ENCODE assay signal across 10 mouse cellular contexts in the genomic region with DNA sequence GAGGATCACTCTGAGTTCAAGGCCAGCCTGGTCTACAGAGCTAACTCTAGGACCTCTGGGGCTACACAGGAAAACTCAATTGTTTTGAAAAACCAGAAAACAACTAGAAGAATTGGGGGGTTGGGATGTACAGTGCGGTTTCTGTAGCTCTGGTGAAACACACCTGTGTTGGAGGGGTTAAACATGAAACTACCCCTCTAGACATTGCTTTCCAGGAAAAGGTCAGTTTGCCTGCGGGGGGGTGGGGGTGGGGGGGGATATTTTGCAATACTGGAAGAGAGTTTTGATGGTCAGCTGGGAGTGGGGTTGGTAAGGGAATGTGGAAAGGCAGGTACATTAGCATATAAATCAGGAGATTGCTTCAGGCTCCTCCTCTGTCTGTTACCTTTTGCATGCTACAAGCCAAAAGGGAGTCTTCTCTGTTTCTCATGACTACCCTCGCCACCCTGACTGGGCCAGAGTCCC. TPM values are rescaled to one million over a fixed set of nuclear protein-coding genes. Genes with fewer than 3 reads are reported as not detected.
A peak's percentile ranks its signal among the peaks of the same experiment; 100 is the strongest.
DNase-seq lines count a peak whose midpoint lies in the region; ATAC-seq and TF ChIP-seq lines count a peak whose summit lies in the region.
"Had no signal": no experiment of that assay in that cellular context is flagged by ENCODE, and none has a peak within 500 bp of the region (broad histone marks: within the 10 kb centered on the region; RNA-seq: fewer than 3 reads in every experiment).

No protein-coding gene starts in this region.

- no peaks in the 10 kb centered on the region for H3K36me3 ChIP-seq in heart, adult 2 months (ENCODE audit: control insufficient read depth, insufficient read depth, low read length)
- H3K36me3 ChIP-seq in CH12.LX (replicated peaks in 1 of 2; ENCODE audit: control insufficient read depth in 1 of 2, insufficient read depth in 1 of 2, low read length in 1 of 2) = peaks cover 0 to 11% of the 10 kb centered on the region in 2 experiments
- H3K36me3 ChIP-seq in forebrain, embryonic 13.5 days (ENCODE audit: poor library complexity, severe bottlenecking) = no peaks in the 10 kb centered on the region
- H3K36me3 ChIP-seq in liver, embryonic 14.5 days (replicated peaks; ENCODE audit: control insufficient read depth, insufficient read depth, low read depth) = no peaks in the 10 kb centered on the region

- H3K4me3 ChIP-seq in heart, adult 2 months = peak overlapping the region; percentile 47; the same call in 1 of the 2 replicates
- peak overlapping the region in 1 of 3 experiments; percentile 37 for H3K4me3 ChIP-seq in CH12.LX (replicated peaks in 1 of 3; ENCODE audit: low read depth in 2 of 3, low read length in 2 of 3, poor library complexity in 1 of 3)
- no peak overlapping the region for H3K4me3 ChIP-seq in forebrain, embryonic 13.5 days
- H3K4me3 ChIP-seq in liver, embryonic 14.5 days (ENCODE audit: insufficient read depth in 1 of 2, low read depth in 2 of 2, low read length in 2 of 2) = peak overlapping the region in 1 of 2 experiments; percentile 40; a peak in 1 of 4 replicates

- dilution Hi-C loops in CH12.LX (cut with MboI; ENCODE audit: extremely low pct_ligation_motif_present, extremely low pct_unique_long_range_greater_than_20kb, low sequenced_read_pairs) = no loop called here

- no peak for TF ChIP-seq RAD21 in CH12.LX (IDR thresholded peaks at IDR 0.05; ENCODE audit: low read depth, low read length)

- TF ChIP-seq POLR2A in heart, adult 2 months (IDR thresholded peaks at IDR 0.05; ENCODE audit: insufficient read depth, low read depth, low read length) = no peak
- TF ChIP-seq POLR2A in CH12.LX (IDR thresholded peaks at IDR 0.05; ENCODE audit: low read depth, low read length) = no peak

- H3K4me2 ChIP-seq in CH12.LX (ENCODE audit: insufficient read depth, low read depth, poor library complexity, severe bottlenecking) = peak overlapping the region; percentile 92
- peak overlapping the region; percentile 48 for H3K4me2 ChIP-seq in forebrain, embryonic 13.5 days
- peak overlapping the region; percentile 83 for H3K4me2 ChIP-seq in liver, embryonic 14.5 days (ENCODE audit: low read depth)

- TF ChIP-seq EP300 in heart, adult 2 months (IDR thresholded peaks at IDR 0.05; ENCODE audit: insufficient read depth, low read depth, low read length) = no peak
- no peak for TF ChIP-seq EP300 in CH12.LX (IDR thresholded peaks at IDR 0.05; ENCODE audit: low read length)
- TF ChIP-seq EP300 in liver, embryonic 14.5 days (IDR thresholded peaks at IDR 0.05; ENCODE audit: low read depth) = no peak

- TF ChIP-seq CTCF in heart, adult 2 months (IDR thresholded peaks at IDR 0.05) = no peak
- TF ChIP-seq CTCF in CH12.LX (conservative IDR thresholded peaks at IDR 0.05 in 1 of 2, IDR thresholded peaks at IDR 0.05 in 1 of 2; ENCODE audit: low read depth in 2 of 2, low read length in 2 of 2) = no peak
- no peak for TF ChIP-seq CTCF in liver, embryonic 14.5 days (IDR thresholded peaks at IDR 0.05; ENCODE audit: low read depth)

- DNase-seq in heart, adult 2 months = no peak
- no peak for DNase-seq in heart, adult 8-10 months (ENCODE audit: low spot score)
- DNase-seq in CH12.LX (ENCODE audit: extremely low read depth) (peak; percentile 39), adipocyte (ENCODE audit: low spot score) (no peak)
- DNase-seq in liver, embryonic 14.5 days (ENCODE audit: low read depth in 3 of 3, low spot score in 3 of 3) = no peak
- no peak for DNase-seq in right cerebral cortex, postnatal 10 days (ENCODE audit: low spot score in 2 of 2)
- no peak for DNase-seq in natural killer cell, adult 2 months (ENCODE audit: low spot score in 2 of 2)

- no peaks in the 10 kb centered on the region for H3K27me3 ChIP-seq in heart, adult 2 months (ENCODE audit: control insufficient read depth, insufficient read depth, low read length)
- no peaks in the 10 kb centered on the region for H3K27me3 ChIP-seq in CH12.LX (replicated peaks)
- no peaks in the 10 kb centered on the region for H3K27me3 ChIP-seq in forebrain, embryonic 13.5 days
- H3K27me3 ChIP-seq in liver, embryonic 14.5 days (ENCODE audit: control insufficient read depth, insufficient read depth, low read length) = no peaks in the 10 kb centered on the region

- in situ Hi-C loops in CH12.LX (cut with MboI; ENCODE audit: low pct_ligation_motif_present, low pct_unique_long_range_greater_than_20kb, low sequenced_read_pairs) = loop anchor here (5.0 kb wide), 1 partner anchor 115 kb away; no protein-coding TSS in a partner anchor

- intact Hi-C loops in heart, adult 2 months (cut with DNase I) = no loop called here

- ATAC-seq in forebrain, embryonic 13.5 days = no peak
- no peak for ATAC-seq in liver, embryonic 14.5 days (ENCODE audit: insufficient read depth)

- WGBS in heart, adult 2 months = 67% methylated on average over 3 of the region's 3 CpGs
- WGBS in forebrain, embryonic 13.5 days = 66% methylated on average over 3 of the region's 3 CpGs
- 53% methylated on average over 3 of the region's 3 CpGs for WGBS in liver, embryonic 14.5 days (ENCODE audit: insufficient replicate concordance)

- H3K4me1 ChIP-seq in heart, adult 2 months (ENCODE audit: control insufficient read depth, insufficient read depth, low read length) = peaks cover 9% of the 10 kb centered on the region
- H3K4me1 ChIP-seq in CH12.LX (ENCODE audit: control insufficient read depth in 1 of 2, insufficient read depth in 2 of 2) = peaks cover 17 to 35% of the 10 kb centered on the region in 2 experiments
- H3K4me1 ChIP-seq in forebrain, embryonic 13.5 days = peaks cover 39% of the 10 kb centered on the region
- H3K4me1 ChIP-seq in liver, embryonic 14.5 days (replicated peaks; ENCODE audit: control insufficient read depth in 2 of 2, insufficient read depth in 2 of 2, low read length in 1 of 2) = peaks cover 52 to 58% of the 10 kb centered on the region in 2 experiments

- H3K9me3 ChIP-seq in CH12.LX (replicated peaks; ENCODE audit: low read length) = no peaks in the 10 kb centered on the region
- H3K9me3 ChIP-seq in forebrain, embryonic 13.5 days (replicated peaks) = no peaks in the 10 kb centered on the region
- no peaks in the 10 kb centered on the region for H3K9me3 ChIP-seq in liver, embryonic 14.5 days (ENCODE audit: control insufficient read depth, low read length)

- no peak overlapping the region for H3K9ac ChIP-seq in heart, adult 2 months (ENCODE audit: low read depth, low read length)
- H3K9ac ChIP-seq in CH12.LX (ENCODE audit: insufficient read depth, low read depth) = peak overlapping the region; percentile 15; the same call in 1 of the 2 replicates
- H3K9ac ChIP-seq in forebrain, embryonic 13.5 days = no peak overlapping the region
- peak overlapping the region; percentile 59 for H3K9ac ChIP-seq in liver, embryonic 14.5 days (replicated peaks)

- no peaks in the 10 kb centered on the region for H3K79me2 ChIP-seq in heart, adult 2 months (replicated peaks; ENCODE audit: control insufficient read depth, insufficient read depth, low read length)
- no peaks in the 10 kb centered on the region; the same call in 1 of the 2 replicates for H3K79me2 ChIP-seq in CH12.LX (replicated peaks; ENCODE audit: control insufficient read depth, extremely low read depth, insufficient read depth, poor library complexity, severe bottlenecking)

- H3K27ac ChIP-seq in heart, adult 2 months = peak overlapping the region; percentile 72
- H3K27ac ChIP-seq in CH12.LX (ENCODE audit: insufficient read depth, low read depth) = peak overlapping the region; percentile 95
- no peak overlapping the region for H3K27ac ChIP-seq in forebrain, embryonic 13.5 days
- peak overlapping the region; percentile 93 for H3K27ac ChIP-seq in liver, embryonic 14.5 days

TF ChIP-seq in CH12.LX, 34 proteins besides CTCF, POLR2A, EP300 and RAD21 (continues in another document):
- no peak for TF ChIP-seq JUN (IDR thresholded peaks at IDR 0.05; ENCODE audit: insufficient read depth, low read depth, low read length)
- no peak for TF ChIP-seq TBP (conservative IDR thresholded peaks at IDR 0.05; ENCODE audit: low read depth, low read length)
- TF ChIP-seq ZNF384 (IDR thresholded peaks at IDR 0.05; ENCODE audit: low read depth, low read length) = no peak

RNA-seq across cellular contexts. Expression of a gene that starts 1.7 kb away (rescaled TPM):
- 10 to 100 TPM; 26.8 to 30.0 TPM for total RNA-seq in heart, adult 2 months (2021)
- 38.6 and 42.0 TPM in 2 replicates for polyA plus RNA-seq in heart, adult 2 months (2012; rRNA removed)
- total RNA-seq in heart, adult 8-10 months (2022) = 10 to 100 TPM; 22.5 to 29.9 (median 24.6) TPM
- total RNA-seq in CH12.LX (2012; rRNA removed) = 17.5 and 20.0 TPM in 2 replicates
- total RNA-seq in CH12.LX (2014; rRNA removed) = 11.5 and 15.8 TPM in 2 replicates
- 19.3 and 20.8 TPM in 2 replicates for polyA plus RNA-seq in CH12.LX (2012; ENCODE audit: insufficient read length, low read depth)
- polyA plus RNA-seq in forebrain, embryonic 13.5 days (2015; fragmentation: Nextera tagmentation; extraction: Ambion mirVana) = 52.3 and 58.6 TPM in 2 replicates
- polyA plus RNA-seq in liver, embryonic 14.5 days (2012; rRNA removed) = 9.7 and 10.4 TPM in 2 replicates
- 7.4 and 9.8 TPM in 2 replicates for polyA plus RNA-seq in liver, embryonic 14.5 days (2014; fragmentation: Nextera tagmentation; extraction: Ambion mirVana)

RNA-seq across cellular contexts. Expression of a gene that starts 6.8 kb away (rescaled TPM):
- total RNA-seq in heart, adult 2 months (2021) = 1 to 10 TPM; 2.2 to 4.2 TPM
- 2.8 and 3.8 TPM in 2 replicates for polyA plus RNA-seq in heart, adult 2 months (2012; rRNA removed)
- total RNA-seq in heart, adult 8-10 months (2022) = 1 to 10 TPM; 1.6 to 4.4 (median 2.5) TPM
- total RNA-seq in CH12.LX (2012; rRNA removed) (0.64 and 0.71 TPM in 2 replicates), CH12.LX (2014; rRNA removed) (not detected in 2 replicates)
- polyA plus RNA-seq in CH12.LX (2012; ENCODE audit: insufficient read length, low read depth) = 1.9 and 2.6 TPM in 2 replicates
- 0.63 and 0.96 TPM in 2 replicates for polyA plus RNA-seq in forebrain, embryonic 13.5 days (2015; fragmentation: Nextera tagmentation; extraction: Ambion mirVana)
- polyA plus RNA-seq in liver, embryonic 14.5 days (2012; rRNA removed) = 0.06 and 0.08 TPM in 2 replicates
- 0.24 TPM in 1 of 2 replicates, not detected in the other for polyA plus RNA-seq in liver, embryonic 14.5 days (2014; fragmentation: Nextera tagmentation; extraction: Ambion mirVana)
- total RNA-seq: common myeloid progenitor, adult 5-6 weeks had no signal

RNA-seq across cellular contexts. Expression of a gene that starts 20.0 kb away (rescaled TPM):
- total RNA-seq in heart, adult 2 months (2021) = not detected
- polyA plus RNA-seq in heart, adult 2 months (2012; rRNA removed) = not detected in 2 replicates
- not detected for total RNA-seq in heart, adult 8-10 months (2022)
- total RNA-seq in CH12.LX (2012; rRNA removed) (not detected in 2 replicates), CH12.LX (2014; rRNA removed) (not detected in 2 replicates)
- polyA plus RNA-seq in CH12.LX (2012; ENCODE audit: insufficient read length, low read depth) = not detected in 2 replicates
- polyA plus RNA-seq in forebrain, embryonic 13.5 days (2015; fragmentation: Nextera tagmentation; extraction: Ambion mirVana) = not detected in 2 replicates
- polyA plus RNA-seq in liver, embryonic 14.5 days (2012; rRNA removed) = not detected in 2 replicates
- not detected in 2 replicates for polyA plus RNA-seq in liver, embryonic 14.5 days (2014; fragmentation: Nextera tagmentation; extraction: Ambion mirVana)
- total RNA-seq: common myeloid progenitor, adult 5-6 weeks; left cerebral cortex, adult 18-20 months had no signal

RNA-seq across cellular contexts. Expression of a gene that starts 37.8 kb away (rescaled TPM):
- 10 to 100 TPM; 27.2 to 27.8 TPM for total RNA-seq in heart, adult 2 months (2021)
- 42.6 and 49.0 TPM in 2 replicates for polyA plus RNA-seq in heart, adult 2 months (2012; rRNA removed)
- total RNA-seq in heart, adult 8-10 months (2022) = 10 to 100 TPM; 20.4 to 31.0 (median 24.0) TPM
- total RNA-seq in CH12.LX (2012; rRNA removed) (3.8 and 8.9 TPM in 2 replicates), CH12.LX (2014; rRNA removed) (0.62 and 0.85 TPM in 2 replicates)
- 1.1 and 2.2 TPM in 2 replicates for polyA plus RNA-seq in CH12.LX (2012; ENCODE audit: insufficient read length, low read depth)
- 75.9 and 84.7 TPM in 2 replicates for polyA plus RNA-seq in forebrain, embryonic 13.5 days (2015; fragmentation: Nextera tagmentation; extraction: Ambion mirVana)
- 14.1 and 15.3 TPM in 2 replicates for polyA plus RNA-seq in liver, embryonic 14.5 days (2012; rRNA removed)
- 9.4 and 16.5 TPM in 2 replicates for polyA plus RNA-seq in liver, embryonic 14.5 days (2014; fragmentation: Nextera tagmentation; extraction: Ambion mirVana)

Comparison
In these comparisons a context has a peak if more than half of its experiments do, and no peak if none do; other contexts are left out.
1. H3K9ac ChIP-seq: peak in CH12.LX (single experiment) and liver, embryonic 14.5 days (single experiment); none in heart, adult 2 months (single experiment) and forebrain, embryonic 13.5 days (single experiment).
2. Peak in every context shown above with its lines, with median percentiles within 50 percentile points of each other: H3K4me2 ChIP-seq.